Mouse (Mus musculus): Measurements from ENCODE around the gene Atn1. TPM values are rescaled to one million over a fixed set of nuclear protein-coding genes. Genes with fewer than 3 reads are reported as not detected.

The Atn1 gene
- total and polyA plus RNA-seq, 2 experiments from 2014 or later, result 21.3 to 23.7 TPM

DNA sequence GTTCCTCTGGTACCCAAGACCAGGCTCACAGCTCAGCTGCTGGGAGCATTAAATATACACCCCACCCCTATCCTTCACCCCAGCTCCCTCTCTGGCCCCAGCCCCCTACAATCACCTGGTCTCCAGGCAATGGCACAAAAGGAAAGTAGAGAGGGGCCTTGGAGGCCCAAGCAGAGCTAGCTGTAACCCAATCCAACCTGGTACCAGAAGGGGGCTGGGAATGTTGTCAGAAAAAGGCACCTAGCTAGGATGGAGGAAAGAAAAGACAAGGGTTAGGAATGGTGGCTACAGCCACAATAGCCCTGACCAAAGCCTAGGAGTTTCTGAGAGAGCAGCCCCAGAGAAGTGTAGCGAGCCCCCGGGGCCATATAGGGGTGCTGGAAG lies 2.5 kb upstream of the Atn1 start:
- ATAC-seq, result no peak
- Histone ChIP-seq H3K36me3 (ENCODE audit: insufficient read depth, low read length) (no peaks in the 10 kb centered on the region; the same call in 1 of the 2 replicates), H3K27ac (peak overlapping the region; percentile 97), H3K4me1 (ENCODE audit: insufficient read depth, low read length) (peaks cover 31% of the 10 kb centered on the region), H3K9me3 (ENCODE audit: low read length) (no peaks in the 10 kb centered on the region), H3K4me3 (ENCODE audit: low read length) (no peak overlapping the region), H3K4me2 (ENCODE audit: low read depth, low read length) (no peak overlapping the region), H3K27me3 (ENCODE audit: insufficient read depth, low read length) (no peaks in the 10 kb centered on the region), H3K9ac (replicated peaks; ENCODE audit: low read length) (no peak overlapping the region)
- DNase-seq (ENCODE audit: low spot score), result no peak
- WGBS, result 51% methylated on average over 2 of the region's 2 CpGs
- TF ChIP-seq CTCF (IDR thresholded peaks at IDR 0.05; ENCODE audit: low read depth), result no peak

DNA sequence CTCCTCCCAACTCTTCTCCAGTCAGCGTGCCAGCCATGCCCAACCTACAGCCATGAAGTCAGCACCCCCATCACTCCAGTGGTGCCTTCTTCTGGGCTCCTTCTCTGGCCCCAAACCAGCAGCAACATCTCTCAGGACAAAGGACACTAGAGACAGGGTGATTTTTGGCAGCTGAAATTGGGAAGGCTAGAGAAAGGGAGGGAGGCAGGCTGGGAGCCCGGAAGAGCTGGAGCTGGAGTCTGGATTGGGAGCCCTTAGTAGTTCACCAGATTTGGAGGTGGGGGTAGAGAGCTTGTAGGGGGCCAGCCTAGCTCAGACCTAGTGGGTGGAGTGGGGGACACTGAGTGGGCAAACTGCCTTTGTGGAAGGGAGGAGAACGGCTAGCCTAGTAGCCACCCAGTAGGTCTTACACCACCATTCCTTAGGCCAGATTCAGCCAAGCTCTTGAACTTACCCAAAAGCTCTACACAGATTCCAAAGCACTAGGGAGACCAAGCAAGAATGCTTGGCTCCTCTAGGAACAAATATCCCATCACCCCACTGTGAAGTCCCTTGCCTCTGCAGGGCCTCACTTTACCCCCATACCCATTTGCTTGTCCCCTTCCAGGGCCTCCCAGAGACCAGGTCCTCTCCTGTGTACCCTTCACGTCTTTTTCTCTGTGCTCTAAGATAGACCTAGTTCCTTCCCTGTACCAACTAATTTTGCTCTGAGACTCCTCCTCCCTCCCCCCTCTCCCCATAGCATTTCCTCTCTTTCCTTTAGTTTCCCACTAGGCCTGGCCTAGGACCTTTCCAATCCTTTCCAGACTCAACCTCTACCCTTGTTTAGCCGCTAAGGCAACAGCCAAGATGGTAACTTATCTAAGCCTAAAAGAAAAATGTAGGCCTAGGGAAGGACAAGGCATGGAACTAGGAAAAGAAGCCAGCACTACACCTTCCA lies 1.9 kb upstream of the Atn1 start:
- Histone ChIP-seq H3K27ac (peak overlapping the region; percentile 97), H3K4me2 (ENCODE audit: low read depth, low read length) (peak overlapping the region; percentile 85), H3K27me3 (ENCODE audit: insufficient read depth, low read length) (no peaks in the 10 kb centered on the region), H3K4me1 (ENCODE audit: insufficient read depth, low read length) (peaks cover 34% of the 10 kb centered on the region), H3K9ac (replicated peaks; ENCODE audit: low read length) (peak overlapping the region; percentile 94), H3K36me3 (ENCODE audit: insufficient read depth, low read length) (no peaks in the 10 kb centered on the region; the same call in 1 of the 2 replicates), H3K4me3 (ENCODE audit: low read length) (peak overlapping the region; percentile 85), H3K9me3 (ENCODE audit: low read length) (no peaks in the 10 kb centered on the region)
- WGBS, result 10% methylated on average over 5 of the region's 5 CpGs
- TF ChIP-seq CTCF (IDR thresholded peaks at IDR 0.05; ENCODE audit: low read depth), result no peak
- DNase-seq (ENCODE audit: low spot score) (peak; percentile 83), ATAC-seq (peak; percentile 70)

DNA sequence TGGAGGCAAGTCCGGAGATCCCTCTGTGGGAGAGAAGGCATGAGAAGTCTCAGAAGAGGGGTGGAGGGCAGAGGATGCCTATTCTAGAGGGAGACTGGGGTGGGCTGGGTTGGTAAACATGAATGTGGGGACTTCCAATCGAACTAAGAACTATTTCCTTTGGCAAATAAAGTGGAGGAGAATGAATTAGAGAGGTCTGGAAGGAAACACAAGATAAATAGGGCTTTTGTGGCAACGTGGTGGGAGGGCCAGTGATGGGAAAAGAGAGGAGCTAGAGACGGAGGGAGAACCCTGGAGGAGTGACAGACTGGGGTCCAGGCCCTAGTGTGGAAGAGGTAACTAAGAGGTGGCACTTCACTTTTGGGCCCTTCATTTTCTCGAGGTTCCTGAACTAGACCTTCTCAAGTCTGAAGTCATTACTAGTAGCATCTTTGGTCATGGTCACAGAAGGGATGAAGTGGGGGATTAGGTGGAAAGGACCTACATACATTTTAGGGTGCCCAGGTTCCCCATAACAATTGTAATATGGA lies 1.1 kb upstream of the Atn1 start:
- Histone ChIP-seq H3K27me3 (ENCODE audit: insufficient read depth, low read length) (no peaks in the 10 kb centered on the region), H3K9me3 (ENCODE audit: low read length) (no peaks in the 10 kb centered on the region), H3K36me3 (ENCODE audit: insufficient read depth, low read length) (no peaks in the 10 kb centered on the region), H3K4me2 (ENCODE audit: low read depth, low read length) (peak overlapping the region; percentile 85), H3K9ac (replicated peaks; ENCODE audit: low read length) (peak overlapping the region; percentile 94), H3K4me1 (ENCODE audit: insufficient read depth, low read length) (peaks cover 34% of the 10 kb centered on the region), H3K27ac (peak overlapping the region; percentile 97), H3K4me3 (ENCODE audit: low read length) (peak overlapping the region; percentile 85)
- ATAC-seq, result no peak
- DNase-seq (ENCODE audit: low spot score), result no peak
- 3% methylated on average over 5 of the region's 5 CpGs for WGBS
- TF ChIP-seq CTCF (IDR thresholded peaks at IDR 0.05; ENCODE audit: low read depth), result no peak

DNA sequence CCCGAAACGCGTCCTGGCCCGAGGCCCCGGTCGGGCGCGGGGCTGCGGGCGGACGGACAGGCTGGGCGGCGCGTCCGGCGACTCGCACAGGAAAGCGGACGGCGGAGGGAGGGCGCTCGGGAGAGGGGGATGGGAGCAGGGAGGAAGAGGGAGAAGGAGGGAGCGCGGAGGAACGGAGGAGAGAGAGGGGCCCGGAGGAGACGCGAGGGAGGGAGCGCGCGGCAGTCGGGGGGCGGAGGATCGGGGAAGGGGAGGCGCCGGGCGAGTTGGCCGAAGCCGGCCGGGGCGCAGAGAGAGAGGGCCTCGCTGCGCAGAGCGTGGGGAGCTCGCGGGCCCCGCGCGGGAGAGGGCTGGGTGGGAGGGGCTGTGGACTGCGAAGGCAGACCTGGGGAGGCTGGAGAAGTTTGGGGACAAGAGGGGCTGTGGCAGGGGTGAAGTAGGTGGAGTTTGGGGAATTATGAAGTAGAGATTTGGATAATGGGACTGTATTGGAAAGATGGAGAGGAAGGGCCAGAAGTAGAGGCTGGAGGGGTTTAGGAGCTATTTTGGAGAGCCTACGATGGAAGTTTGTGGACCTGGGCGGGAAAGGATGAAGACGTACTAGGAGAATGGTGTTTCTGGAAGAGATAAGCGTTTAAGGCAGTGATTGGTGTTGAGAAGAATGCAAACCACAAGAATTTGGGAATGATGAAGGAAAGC lies 477 bp upstream of the Atn1 start:
- Histone ChIP-seq H3K4me2 (ENCODE audit: low read depth, low read length) (peak overlapping the region; percentile 85), H3K27ac (peak overlapping the region; percentile 97), H3K36me3 (ENCODE audit: insufficient read depth, low read length) (no peaks in the 10 kb centered on the region), H3K27me3 (ENCODE audit: insufficient read depth, low read length) (no peaks in the 10 kb centered on the region), H3K4me1 (ENCODE audit: insufficient read depth, low read length) (peaks cover 34% of the 10 kb centered on the region), H3K9me3 (ENCODE audit: low read length) (no peaks in the 10 kb centered on the region), H3K4me3 (ENCODE audit: low read length) (peak overlapping the region; percentile 85), H3K9ac (replicated peaks; ENCODE audit: low read length) (peak overlapping the region; percentile 94)
- 2% methylated on average over 39 of the region's 54 CpGs for WGBS
- TF ChIP-seq CTCF (IDR thresholded peaks at IDR 0.05; ENCODE audit: low read depth), result no peak
- ATAC-seq (peak; percentile 82), DNase-seq (ENCODE audit: low spot score) (peak; percentile 88)

DNA sequence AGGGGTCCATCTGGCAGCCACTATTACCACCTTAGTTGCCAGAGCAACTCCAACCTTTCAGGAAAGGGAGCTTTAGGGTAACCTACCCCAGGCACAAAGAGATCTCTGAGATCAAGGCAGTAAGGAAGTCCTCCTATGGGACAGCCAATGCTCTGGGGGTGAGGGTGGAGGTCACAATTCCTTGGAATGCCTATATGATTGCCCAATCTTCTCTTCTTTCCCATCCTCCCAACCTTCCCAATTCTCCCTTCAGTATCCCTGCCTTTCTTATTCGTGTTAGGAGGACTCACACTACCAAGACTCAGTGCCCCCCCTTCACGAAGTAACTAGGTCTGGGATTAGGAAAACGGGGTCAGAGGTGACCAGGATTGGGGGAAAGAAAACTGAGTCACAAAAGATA lies 1.0 kb downstream of the Atn1 start:
- Histone ChIP-seq H3K27ac (peak overlapping the region; percentile 97), H3K9me3 (ENCODE audit: low read length) (no peaks in the 10 kb centered on the region), H3K4me2 (ENCODE audit: low read depth, low read length) (peak overlapping the region; percentile 85), H3K4me3 (ENCODE audit: low read length) (peak overlapping the region; percentile 85), H3K9ac (replicated peaks; ENCODE audit: low read length) (peak overlapping the region; percentile 94), H3K4me1 (ENCODE audit: insufficient read depth, low read length) (peaks cover 34% of the 10 kb centered on the region), H3K27me3 (ENCODE audit: insufficient read depth, low read length) (no peaks in the 10 kb centered on the region), H3K36me3 (ENCODE audit: insufficient read depth, low read length) (no peaks in the 10 kb centered on the region)
- 5% methylated on average over 3 of the region's 3 CpGs for WGBS
- DNase-seq (ENCODE audit: low spot score) (no peak), ATAC-seq (no peak)
- no peak for TF ChIP-seq CTCF (IDR thresholded peaks at IDR 0.05; ENCODE audit: low read depth)

DNA sequence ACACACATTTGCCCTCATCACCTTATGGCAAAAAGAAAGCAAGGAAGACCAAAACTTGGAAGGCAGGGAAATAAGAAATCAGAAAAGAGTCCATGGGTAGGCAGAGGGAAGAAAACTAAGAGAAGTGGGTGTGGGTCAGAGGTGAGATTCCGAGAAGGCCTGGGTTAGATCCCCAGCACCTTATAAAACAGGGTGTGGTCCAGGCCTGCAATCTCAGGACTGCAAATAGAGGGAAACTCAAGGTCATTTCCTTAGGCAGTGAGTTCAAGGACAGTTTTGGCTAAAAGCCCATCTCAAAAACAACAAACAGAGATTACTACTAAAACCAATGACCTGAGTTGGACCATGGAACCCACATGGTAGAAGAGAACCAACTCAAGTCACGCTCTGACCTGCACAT lies 2.5 kb downstream of the Atn1 start:
- Histone ChIP-seq H3K4me3 (ENCODE audit: low read length) (no peak overlapping the region), H3K4me2 (ENCODE audit: low read depth, low read length) (peak overlapping the region; percentile 85), H3K27me3 (ENCODE audit: insufficient read depth, low read length) (no peaks in the 10 kb centered on the region), H3K27ac (no peak overlapping the region), H3K9ac (replicated peaks; ENCODE audit: low read length) (no peak overlapping the region), H3K9me3 (ENCODE audit: low read length) (no peaks in the 10 kb centered on the region), H3K36me3 (ENCODE audit: insufficient read depth, low read length) (no peaks in the 10 kb centered on the region), H3K4me1 (ENCODE audit: insufficient read depth, low read length) (peaks cover 33% of the 10 kb centered on the region)
- no peak for TF ChIP-seq CTCF (IDR thresholded peaks at IDR 0.05; ENCODE audit: low read depth)
- 93% methylated on average over 2 of the region's 2 CpGs for WGBS
- ATAC-seq (no peak), DNase-seq (ENCODE audit: low spot score) (no peak)

Data from hindbrain, postnatal 0 days (tissue).